Mouse (Mus musculus) heart, adult 9 months (tissue): ENCODE data around the gene Npepps.
A peak's percentile ranks its signal among the peaks of the same experiment; 100 is the strongest.
"Not testable (repeated sequence)": the region's sequence is repeated elsewhere in the genome, so short reads cannot be mapped to it uniquely, and the experiment has no call there.

ENCODE experiments used
- DNase-seq, 2 experiments: peaks; one replicate each; pipeline ENCODE4 v3.0.0; 2022; ENCODE audit warnings: low spot score in 2 of 2

Gene Npepps

DNA sequence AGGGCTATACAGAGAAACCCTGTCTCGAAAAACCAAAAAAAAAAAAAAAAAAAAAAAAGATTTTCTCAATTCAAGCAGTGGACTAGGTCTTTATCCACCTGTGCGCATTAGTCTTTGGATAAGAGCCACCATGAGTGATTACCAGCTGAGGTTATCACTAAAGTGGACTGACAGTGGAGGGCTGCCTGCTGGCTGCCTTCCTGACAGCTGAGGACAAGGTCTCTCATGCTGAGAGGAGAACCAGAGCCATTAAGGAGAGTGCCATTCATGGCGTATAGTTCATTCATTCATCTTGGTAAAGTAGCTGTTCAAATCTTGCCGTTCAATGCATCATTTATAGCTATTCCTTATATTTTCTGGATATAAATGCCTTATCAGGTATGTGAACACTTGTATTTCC is 16.1 kb upstream of the Npepps start:
- peak in 1 of 2 experiments; percentile 35 for DNase-seq

- no peak for DNase-seq
These were observed 12.3 kb upstream of the Npepps start for GRCm38 (mm10) chr11:97292731-97293130.

- DNase-seq, result peak; percentile 64 to 72
These were observed 9.1 kb upstream of the Npepps start for GRCm38 (mm10) chr11:97289276-97290230.

- no peak for DNase-seq
These were observed 7.2 kb upstream of the Npepps start for GRCm38 (mm10) chr11:97287643-97288042.

- DNase-seq, result no peak
These were observed 6.5 kb upstream of the Npepps start for GRCm38 (mm10) chr11:97286973-97287372.

- no peak for DNase-seq
These were observed 5.7 kb upstream of the Npepps start for GRCm38 (mm10) chr11:97285852-97286775.

GRCm38 (mm10) chr11:97284854-97285253 is 4.4 kb upstream of the Npepps start:
- DNase-seq, result no peak

- DNase-seq, result no peak
These were observed 1.7 kb upstream of the Npepps start for GRCm38 (mm10) chr11:97282179-97282578.

DNA sequence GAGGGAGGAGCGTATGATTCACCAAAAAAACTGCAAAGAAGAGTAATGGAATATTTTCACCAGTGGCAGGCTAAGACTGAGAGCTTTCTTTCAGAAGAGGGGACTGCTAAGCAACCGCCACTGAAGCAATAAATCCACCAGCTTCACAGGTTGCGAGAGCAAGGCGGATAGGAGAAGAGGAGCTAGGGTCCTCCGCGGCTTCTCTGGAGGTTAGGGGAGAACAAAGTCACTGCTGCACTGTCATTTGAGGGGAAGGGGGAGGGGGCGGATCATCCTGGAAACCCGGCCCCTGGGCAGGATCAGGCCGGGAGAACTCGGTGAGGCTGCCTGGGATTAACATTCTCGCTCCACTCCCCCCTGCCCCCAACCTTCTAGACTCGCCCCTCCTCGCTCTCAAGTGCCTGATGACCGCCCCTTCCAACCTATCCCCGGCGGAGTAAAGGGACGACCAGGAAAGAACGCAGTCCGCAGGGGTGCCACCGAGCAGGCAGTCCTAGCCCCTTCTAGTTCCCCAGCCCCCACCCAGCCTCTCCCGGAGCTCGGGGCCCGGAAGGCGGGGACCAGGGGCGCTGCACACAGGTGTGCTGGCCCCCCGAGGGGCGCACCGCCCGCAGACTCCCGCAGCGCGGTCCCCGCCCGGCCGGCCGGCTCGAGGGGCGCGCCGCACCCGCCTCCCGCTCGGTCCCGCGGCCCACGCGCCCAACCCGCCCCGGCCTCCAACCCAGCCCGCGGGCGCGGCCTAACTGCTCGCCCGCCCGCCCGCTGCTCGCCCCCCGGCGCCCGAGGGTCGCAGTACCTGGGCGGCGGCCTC is 828 bp downstream of the Npepps start:
- peak; percentile 47 to 52 for DNase-seq

DNA sequence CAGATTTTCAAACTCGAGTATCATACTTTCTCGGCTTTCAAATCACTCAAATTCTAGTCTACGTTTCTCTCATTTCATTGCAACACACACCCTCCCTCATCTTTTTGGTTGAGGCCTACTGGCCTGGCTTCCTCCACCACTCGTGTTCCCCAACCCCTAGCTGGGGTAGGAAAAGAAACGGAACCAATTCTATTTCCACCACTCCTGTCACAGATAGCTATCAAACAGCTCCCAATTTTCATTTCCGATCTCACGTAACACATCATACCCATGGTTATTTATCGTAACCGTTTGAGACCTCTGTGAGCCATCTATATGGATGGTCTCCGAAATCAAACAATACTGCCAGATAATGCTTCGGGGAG is 1.4 kb downstream of the Npepps start:
- DNase-seq, result peak in 1 of 2 experiments; percentile 12

GRCm38 (mm10) chr11:97278456-97278855 is 2.0 kb downstream of the Npepps start:
- DNase-seq, result no peak

DNA sequence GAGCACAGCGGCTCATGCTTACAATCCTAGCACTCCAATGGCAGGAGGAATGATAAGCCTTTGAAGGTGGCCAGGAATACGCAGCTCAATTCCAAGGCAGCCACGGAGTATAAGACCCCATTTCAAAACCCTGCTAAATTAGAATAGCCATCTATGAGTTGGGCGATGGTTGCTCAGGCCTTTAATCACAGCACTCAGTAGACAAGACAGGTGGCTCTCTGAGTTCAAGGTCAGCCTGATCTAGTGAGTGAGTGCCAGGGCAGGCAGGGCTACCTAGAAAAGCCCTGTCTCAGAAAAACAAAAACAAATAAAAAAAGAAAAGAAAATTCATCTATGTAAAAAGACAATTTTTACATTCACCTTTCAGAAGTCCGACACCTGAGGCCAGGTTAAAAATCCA is 3.3 kb downstream of the Npepps start:
- no peak for DNase-seq

DNA sequence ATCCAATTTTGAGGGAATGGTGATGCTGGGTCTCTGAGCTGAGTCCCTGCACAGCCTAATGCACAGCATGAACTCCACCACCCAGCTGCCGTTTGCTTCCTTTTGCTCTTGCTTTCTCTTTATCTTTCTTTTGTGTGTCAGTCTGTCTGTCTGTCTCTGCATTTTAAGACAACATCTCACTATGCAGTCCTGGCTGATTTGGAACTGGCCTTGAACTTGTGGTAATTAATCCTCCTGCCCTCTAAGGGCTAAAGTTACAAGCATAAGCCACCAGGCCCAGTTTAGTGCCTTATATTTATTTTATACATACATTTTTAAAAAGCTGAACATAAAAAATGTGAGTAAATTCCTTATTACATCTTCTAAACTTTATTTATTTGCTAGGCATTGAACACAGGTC is 4.4 kb downstream of the Npepps start:
- no peak for DNase-seq

DNA sequence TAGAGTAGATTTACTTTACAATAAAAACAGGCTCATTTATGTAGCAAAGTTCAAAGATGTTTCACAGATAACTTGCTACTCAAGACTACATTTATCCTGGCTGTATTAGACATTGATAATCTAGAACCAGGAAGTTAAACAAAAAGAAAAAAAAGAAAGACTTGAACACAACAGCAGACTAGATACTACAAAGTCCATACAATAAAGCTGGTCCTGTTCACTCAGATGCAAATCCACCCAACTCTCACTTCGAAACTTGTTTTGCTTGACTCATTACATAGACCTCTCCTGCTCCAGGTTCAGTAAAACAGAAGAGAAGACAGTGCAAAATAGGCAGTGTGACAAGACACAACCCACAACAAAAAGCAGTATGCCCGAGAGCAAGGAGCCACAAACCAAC is 5.1 kb downstream of the Npepps start:
- no peak for DNase-seq

DNA sequence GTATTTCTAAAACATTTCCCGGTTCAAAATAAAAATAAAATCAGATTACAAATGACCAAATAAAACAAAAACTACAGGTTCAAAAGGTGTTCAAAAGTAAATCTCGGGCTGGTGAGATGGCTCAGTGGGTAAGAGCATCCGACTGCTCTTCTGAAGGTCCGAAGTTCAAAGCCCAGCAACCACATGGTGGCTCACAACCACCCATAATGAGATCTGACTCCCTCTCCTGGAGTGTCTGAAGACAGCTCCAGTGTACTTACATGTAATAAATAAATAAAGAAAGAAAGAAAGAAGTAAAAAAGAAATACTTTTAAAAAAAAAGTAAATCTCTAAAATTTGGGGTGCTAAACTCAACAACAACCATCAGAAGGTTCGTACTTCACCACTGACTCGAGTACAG is 5.5 kb downstream of the Npepps start:
- DNase-seq, result not testable (repeated sequence)

DNA sequence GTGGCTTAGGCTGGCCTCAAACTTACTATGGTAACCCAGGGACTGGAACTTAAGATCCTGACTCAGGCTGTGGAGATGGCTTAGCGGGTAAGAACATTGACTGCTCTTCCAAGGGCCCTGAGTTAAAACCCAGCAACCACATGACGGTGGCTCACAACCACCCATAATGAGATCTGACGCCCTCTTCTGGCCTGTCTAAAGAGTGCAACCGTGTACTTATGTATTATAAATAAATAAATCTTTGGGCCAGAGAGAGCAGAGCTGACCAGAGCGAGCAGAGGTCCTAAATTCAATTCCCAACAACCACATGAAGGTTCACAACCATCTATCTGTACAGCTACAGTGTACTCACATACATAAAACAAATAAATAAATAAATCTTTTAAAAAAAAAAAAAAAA is 6.8 kb downstream of the Npepps start:
- no peak for DNase-seq

GRCm38 (mm10) chr11:97272835-97273234 is 7.6 kb downstream of the Npepps start:
- no peak for DNase-seq

GRCm38 (mm10) chr11:97270004-97270403 is 10.4 kb downstream of the Npepps start:
- not testable (repeated sequence) for DNase-seq

GRCm38 (mm10) chr11:97266544-97266943 is 13.9 kb downstream of the Npepps start:
- not testable (repeated sequence) for DNase-seq

- DNase-seq, result not testable (repeated sequence)
These were observed 30.8 kb downstream of the Npepps start for GRCm38 (mm10) chr11:97249649-97250048.

DNA sequence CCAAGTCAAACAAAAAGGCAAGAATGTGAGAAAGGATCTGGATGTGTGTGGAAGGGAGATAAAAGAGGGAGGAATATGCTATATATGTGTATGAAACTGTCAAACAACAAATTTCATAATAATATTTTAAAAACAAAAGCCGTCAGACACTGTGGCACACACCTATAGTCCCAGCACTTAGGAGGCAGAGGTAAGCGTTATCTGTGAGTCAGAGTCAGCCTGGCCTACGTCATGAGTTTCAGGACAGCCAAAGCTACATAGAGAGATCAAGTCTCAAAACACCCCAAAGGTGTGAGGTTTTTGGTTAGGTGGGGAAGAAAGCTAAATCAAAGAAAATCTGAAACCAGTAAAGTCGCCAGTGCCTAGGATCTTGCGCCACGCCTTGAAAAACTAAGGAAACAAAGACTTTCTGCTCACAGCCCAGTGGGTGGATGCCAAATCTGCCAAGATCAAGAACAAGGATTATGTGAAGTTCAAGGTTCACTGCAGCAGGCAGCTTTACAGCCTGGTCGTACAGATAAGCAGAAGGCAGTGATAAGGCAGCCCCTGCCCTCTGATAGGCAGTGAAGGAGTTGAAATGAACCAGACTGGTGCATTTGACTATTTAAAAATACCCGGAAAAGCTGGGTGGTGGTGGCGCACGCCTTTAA is 33.8 kb downstream of the Npepps start:
- DNase-seq, result no peak
